ENCODE assay signal across 8 mouse cellular contexts in genomic region chr8:25368561-25369091, GRCm38 (mm10).
DNase-seq lines count a peak whose midpoint lies in the region; ATAC-seq lines count a peak whose summit lies in the region.

No protein-coding gene starts in this region.

- peak overlapping the region; percentile 76 for H3K27ac ChIP-seq in forebrain, embryonic 15.5 days (replicated peaks)
- H3K27ac ChIP-seq in hindbrain, embryonic 10.5 days: peak overlapping the region; percentile 82

- no peaks in the 10 kb centered on the region for H3K27me3 ChIP-seq in forebrain, embryonic 15.5 days
- peaks cover 10% of the 10 kb centered on the region for H3K27me3 ChIP-seq in hindbrain, embryonic 10.5 days (ENCODE audit: insufficient read depth, poor library complexity, severe bottlenecking)

- peak overlapping the region; percentile 32 for H3K4me2 ChIP-seq in forebrain, embryonic 15.5 days (replicated peaks)

- ATAC-seq in forebrain, embryonic 15.5 days (replicated peaks): peak; percentile 79
- no peak for ATAC-seq in CD4-positive, CD25-positive, alpha-beta regulatory T cell, adult 4 months

- DNase-seq in ovary, adult 18-20 months (ENCODE audit: low spot score): peak; percentile 20
- DNase-seq in ovary, postnatal 10 days (ENCODE audit: low spot score): no peak
- DNase-seq in hindbrain, embryonic 10.5 days (ENCODE audit: low spot score): peak; percentile 70
- DNase-seq in layer of hippocampus, postnatal 36 days: peak; percentile 38 to 50
- DNase-seq in mesoderm, embryonic 11.5 days (ENCODE audit: low read depth, low spot score): peak; percentile 71
- DNase-seq in thymus, postnatal 25 days: peak; percentile 27

- no peak overlapping the region for H3K4me3 ChIP-seq in forebrain, embryonic 15.5 days
- peak overlapping the region; percentile 37 for H3K4me3 ChIP-seq in hindbrain, embryonic 10.5 days

- H3K9me3 ChIP-seq in forebrain, embryonic 15.5 days: no peaks in the 10 kb centered on the region
- no peaks in the 10 kb centered on the region for H3K9me3 ChIP-seq in hindbrain, embryonic 10.5 days

- under 1% methylated on average over 11 of the region's 11 CpGs for WGBS in forebrain, embryonic 15.5 days
- WGBS in hindbrain, embryonic 10.5 days: 2% methylated on average over 11 of the region's 11 CpGs

- 0 out of 2 replicates have a peak overlapping the region, but pooled peaks have one; percentile 22 for H3K9ac ChIP-seq in forebrain, embryonic 15.5 days (replicated peaks)

- no peaks in the 10 kb centered on the region for H3K36me3 ChIP-seq in forebrain, embryonic 15.5 days
- H3K36me3 ChIP-seq in hindbrain, embryonic 10.5 days: no peaks in the 10 kb centered on the region

- H3K4me1 ChIP-seq in forebrain, embryonic 15.5 days: peaks cover 23% of the 10 kb centered on the region
- peaks cover 24% of the 10 kb centered on the region for H3K4me1 ChIP-seq in hindbrain, embryonic 10.5 days (replicated peaks)
